Mouse (Mus musculus) E14TG2a.4 (cell line): ENCODE measurements around the gene Gm5141.
"Not testable (repeated sequence)": the region's sequence is repeated elsewhere in the genome, so short reads cannot be mapped to it uniquely, and the experiment has no call there.

Experiments
- CTCF ChIP-seq: conservative IDR thresholded peaks from 2 replicates; pipeline ENCODE4 v1.5.1; 2014; ENCODE audit warnings: low read length
- NANOG ChIP-seq: IDR thresholded peaks from 2 replicates; pipeline ENCODE4 v1.6.1; 2014; ENCODE audit warnings: borderline replicate concordance, low read length, mixed read lengths

- not testable (repeated sequence) for TF ChIP-seq CTCF, NANOG
Observed at GRCm38 (mm10) chr13:62760432-62761415, 24.9 kb downstream of the Gm5141 start, which contains the start of gene Platr25.
